Mouse (Mus musculus) fat pad, adult 2 months (tissue): ENCODE results near the gene Agxt2.

Source experiments
- DNase-seq: peaks from one replicate; pipeline ENCODE4 v3.0.0-alpha.2; 2011; ENCODE audit warnings: low read depth, low spot score; ENCODE audit errors: extremely low read depth

The Agxt2 gene

GRCm38 (mm10) chr15:10426124-10426523 lies 67.8 kb downstream of the Agxt2 start:
- DNase-seq = no peak

- no peak for DNase-seq
These were observed 68.4 kb downstream of the Agxt2 start for GRCm38 (mm10) chr15:10426545-10427266.

DNA sequence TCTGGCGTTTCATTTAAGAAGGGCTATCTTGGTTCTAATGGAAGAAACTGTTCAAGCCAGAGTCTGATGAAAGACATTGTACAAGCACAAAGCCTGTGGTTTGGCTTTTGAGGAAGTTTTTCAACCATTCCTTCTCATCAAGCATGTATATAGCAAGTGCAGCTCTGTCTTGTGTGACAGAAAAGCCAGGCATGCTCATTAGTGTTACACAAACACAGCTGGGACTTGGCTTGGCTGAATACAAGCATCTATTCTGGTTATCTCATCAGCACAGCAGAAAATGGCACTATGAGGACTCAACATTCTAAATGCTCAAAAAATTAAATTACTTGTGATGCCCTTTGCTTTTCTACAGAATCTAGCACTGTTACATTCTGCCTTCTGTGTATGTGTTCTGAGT lies 78.6 kb downstream of the Agxt2 start:
- DNase-seq = no peak

DNA sequence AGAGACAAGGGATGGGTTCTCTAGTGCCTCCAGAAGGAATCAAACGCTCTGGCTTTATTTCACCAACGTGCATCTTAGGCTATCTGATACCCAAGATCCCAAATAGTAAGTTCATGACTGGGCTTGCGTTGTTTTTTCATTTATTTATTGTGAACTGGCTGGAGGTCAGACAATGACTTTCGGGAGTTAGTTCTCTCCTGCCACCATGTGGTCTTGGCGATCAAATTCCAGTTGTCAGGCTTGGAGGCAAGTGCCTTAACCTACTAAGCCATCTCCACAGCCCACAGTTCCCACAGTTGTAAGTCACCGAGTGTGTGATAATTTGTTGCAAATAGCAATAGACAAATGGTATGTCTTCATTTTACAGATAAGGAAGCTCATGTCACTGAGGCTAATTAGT lies 81.6 kb downstream of the Agxt2 start:
- DNase-seq = no peak

GRCm38 (mm10) chr15:10441493-10441892 lies 83.2 kb downstream of the Agxt2 start:
- no peak for DNase-seq

GRCm38 (mm10) chr15:10442275-10442674 lies 83.9 kb downstream of the Agxt2 start:
- DNase-seq = no peak

DNA sequence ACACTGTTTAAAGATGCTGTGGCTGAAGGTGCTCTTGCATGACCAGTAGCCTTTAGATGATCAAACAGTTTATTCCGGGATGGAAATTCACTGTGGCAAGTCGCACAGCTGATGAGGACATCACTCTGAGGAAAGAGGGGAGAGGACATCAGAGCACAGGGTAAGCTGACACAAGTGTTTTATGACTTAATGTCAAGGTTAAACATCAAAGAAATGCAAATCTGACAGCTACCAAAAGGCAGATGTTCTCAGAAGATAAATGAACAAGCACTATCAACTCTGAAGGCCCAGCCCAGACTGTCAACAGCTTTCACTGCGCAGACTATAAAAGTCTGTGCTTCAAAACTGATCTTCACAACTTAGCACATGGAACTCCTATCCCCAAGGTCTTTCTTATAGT lies 88.8 kb downstream of the Agxt2 start:
- no peak for DNase-seq
